Mouse (Mus musculus): ENCODE data around the gene Bbs7. TPM values are rescaled to one million over a fixed set of nuclear protein-coding genes. Genes with fewer than 3 reads are reported as not detected.
"Not testable (repeated sequence)": the region's sequence is repeated elsewhere in the genome, so short reads cannot be mapped to it uniquely, and the experiment has no call there.

The Bbs7 gene
- 0.21 and 0.62 TPM in 2 replicates for polyA plus RNA-seq (2012; rRNA removed)

DNA sequence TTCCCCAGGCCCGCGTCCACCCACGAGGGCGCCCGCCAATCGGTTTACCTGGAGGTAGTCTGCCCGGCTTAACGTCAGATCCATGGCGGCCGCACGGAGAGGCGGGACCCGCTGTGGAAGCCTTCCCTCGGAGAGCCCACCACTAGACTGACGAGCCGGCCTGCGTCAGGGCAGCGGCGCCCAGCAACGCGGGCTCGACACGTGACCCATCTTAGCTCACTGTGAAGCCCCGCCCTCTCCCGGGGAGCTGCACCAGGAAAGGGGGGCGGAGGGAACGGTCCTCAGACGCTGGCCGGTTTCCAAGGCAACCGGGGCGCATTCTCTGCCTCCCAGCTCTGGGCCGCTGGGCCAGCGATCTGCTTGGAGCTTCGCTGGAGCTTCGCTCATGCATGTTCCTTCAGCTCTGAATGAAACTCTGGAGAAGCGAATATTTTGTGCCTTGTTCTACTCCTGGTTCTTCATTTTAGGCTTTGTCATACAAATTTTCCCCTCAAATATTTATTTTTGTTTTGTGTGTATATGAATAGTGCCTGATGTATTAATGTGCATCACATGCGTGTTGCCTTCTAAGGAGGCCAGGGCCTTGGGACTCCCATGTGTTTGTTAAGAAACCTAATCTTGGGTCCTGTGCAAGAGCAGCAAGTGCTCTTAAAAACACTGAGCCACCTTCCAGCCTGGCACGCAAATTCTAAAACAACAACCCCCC, at the start of gene Bbs7:
Gene Bbs7, minus strand, starts transcription at position 276 of the 706 bp plus-strand sequence.
- 4% methylated on average over 37 of the region's 38 CpGs for WGBS
- Histone ChIP-seq H3K27ac (ENCODE audit: insufficient read depth, low read length) (no peak within 1 kb of the TSS), H3K4me1 (ENCODE audit: control insufficient read depth, insufficient read depth, insufficient read length) (no peaks in the 10 kb centered on the region; the same call in 1 of the 2 replicates), H3K27me3 (ENCODE audit: control insufficient read depth, insufficient read depth, low read length) (no peaks in the 10 kb centered on the region), H3K4me3 (ENCODE audit: extremely low read depth, insufficient read depth, insufficient read length) (peak within 1 kb of the TSS; percentile 55), H3K36me3 (ENCODE audit: control insufficient read depth, insufficient read depth, low read length) (no peaks in the 10 kb centered on the region)
- peak; percentile 45 to 73 for DNase-seq (ENCODE audit: low read depth in 1 of 2, low spot score in 2 of 2)
- TF ChIP-seq POLR2A (IDR thresholded peaks at IDR 0.05; ENCODE audit: low read depth, low read length) (no peak), CTCF (IDR thresholded peaks at IDR 0.05; ENCODE audit: extremely low read depth, insufficient read depth, insufficient read length, insufficient replicate concordance) (no peak)

DNA sequence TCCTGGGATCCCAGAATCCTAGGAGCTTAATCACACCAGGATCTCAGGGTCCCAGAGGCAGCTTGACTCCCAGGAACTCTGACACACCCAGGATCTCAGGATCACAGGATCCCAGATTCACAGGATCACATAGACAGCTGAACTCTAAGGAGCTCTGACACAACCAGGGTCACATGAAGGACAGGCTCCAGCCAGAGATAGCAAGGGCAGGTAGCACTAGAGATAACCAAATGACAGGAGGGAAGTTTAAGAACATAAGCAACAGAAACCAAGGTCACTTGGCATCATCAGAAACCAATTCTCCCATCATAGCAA, 31.9 kb upstream of the Bbs7 start:
- H3K27ac ChIP-seq (ENCODE audit: insufficient read depth, low read length); H3K4me3 ChIP-seq (ENCODE audit: extremely low read depth, insufficient read depth, insufficient read length); H3K27me3 ChIP-seq (ENCODE audit: control insufficient read depth, insufficient read depth, low read length); H3K36me3 ChIP-seq (ENCODE audit: control insufficient read depth, insufficient read depth, low read length); DNase-seq (ENCODE audit: low read depth in 1 of 2, low spot score in 2 of 2); H3K4me1 ChIP-seq (ENCODE audit: control insufficient read depth, insufficient read depth, insufficient read length): not testable (repeated sequence)

DNA sequence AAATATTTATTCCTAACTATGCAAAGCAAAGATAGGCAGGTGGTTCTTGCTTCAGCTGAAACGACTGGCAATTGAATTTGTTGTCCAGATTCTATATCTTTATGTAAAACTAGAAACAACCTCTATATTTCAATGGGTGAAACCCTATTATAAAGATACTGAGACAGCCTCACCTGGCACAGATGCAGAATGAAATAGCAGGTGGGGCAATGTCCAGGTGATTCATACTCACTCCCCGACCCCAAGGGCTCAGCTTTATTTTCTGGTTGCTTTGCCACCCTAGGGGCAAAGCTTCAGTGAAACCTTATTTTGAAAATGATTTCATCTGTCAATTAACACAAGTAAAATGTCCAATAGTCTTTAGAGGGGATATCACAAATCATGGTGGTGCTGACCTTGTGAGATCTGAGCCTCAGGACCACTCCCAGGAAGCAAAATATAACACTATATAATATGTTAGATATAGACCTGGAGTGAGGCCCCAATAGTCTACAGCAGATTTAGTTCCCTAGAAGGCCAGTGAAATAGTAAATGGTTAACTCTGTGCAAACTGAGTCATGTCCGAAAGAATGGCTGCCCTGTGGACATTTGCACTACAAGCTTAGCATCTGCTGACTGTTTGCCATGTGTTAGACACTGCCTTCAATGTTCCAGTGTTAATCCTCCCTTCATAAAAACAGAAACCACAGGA, 31.4 kb upstream of the Bbs7 start:
- no peak overlapping the region for H3K4me3 ChIP-seq (ENCODE audit: extremely low read depth, insufficient read depth, insufficient read length)

DNA sequence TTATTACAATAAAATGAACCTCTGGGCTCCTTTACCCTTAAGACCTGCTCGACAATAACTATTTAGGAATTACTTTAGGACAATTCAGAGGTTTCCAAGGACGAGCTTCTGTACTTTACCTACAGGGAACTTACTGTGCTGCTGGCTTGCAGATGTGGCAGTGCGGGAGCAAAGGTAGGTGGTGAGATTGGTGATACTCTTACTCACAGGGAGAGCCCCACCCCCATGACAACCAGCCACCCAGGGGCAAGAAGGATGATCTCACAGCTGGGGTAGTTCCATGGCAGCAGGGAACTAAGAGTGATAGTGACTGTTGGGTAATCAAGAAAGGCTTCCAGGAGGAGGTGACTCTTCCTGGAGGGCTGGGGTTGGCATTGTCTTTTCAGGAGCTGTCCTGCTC, 30.1 kb upstream of the Bbs7 start:
- Histone ChIP-seq H3K36me3 (ENCODE audit: control insufficient read depth, insufficient read depth, low read length) (no peaks in the 10 kb centered on the region), H3K27me3 (ENCODE audit: control insufficient read depth, insufficient read depth, low read length) (no peaks in the 10 kb centered on the region), H3K27ac (ENCODE audit: insufficient read depth, low read length) (no peak overlapping the region), H3K4me1 (ENCODE audit: control insufficient read depth, insufficient read depth, insufficient read length) (no peaks in the 10 kb centered on the region), H3K4me3 (ENCODE audit: extremely low read depth, insufficient read depth, insufficient read length) (no peak overlapping the region)
- TF ChIP-seq CTCF (IDR thresholded peaks at IDR 0.05; ENCODE audit: extremely low read depth, insufficient read depth, insufficient read length, insufficient replicate concordance) = no peak
- no peak for TF ChIP-seq POLR2A (IDR thresholded peaks at IDR 0.05; ENCODE audit: low read depth, low read length)
- WGBS = 80% methylated on average over 3 of the region's 3 CpGs
- DNase-seq (ENCODE audit: low read depth in 1 of 2, low spot score in 2 of 2) = no peak

More for the DNA sequence above, 31.4 kb upstream of the Bbs7 start:
- TF ChIP-seq POLR2A (IDR thresholded peaks at IDR 0.05; ENCODE audit: low read depth, low read length) = no peak
- TF ChIP-seq CTCF (IDR thresholded peaks at IDR 0.05; ENCODE audit: extremely low read depth, insufficient read depth, insufficient read length, insufficient replicate concordance) = no peak
- no peaks in the 10 kb centered on the region for H3K36me3 ChIP-seq (ENCODE audit: control insufficient read depth, insufficient read depth, low read length)
- H3K4me1 ChIP-seq (ENCODE audit: control insufficient read depth, insufficient read depth, insufficient read length) = no peaks in the 10 kb centered on the region
- no peaks in the 10 kb centered on the region for H3K27me3 ChIP-seq (ENCODE audit: control insufficient read depth, insufficient read depth, low read length)
- 86% methylated on average over 3 of the region's 3 CpGs for WGBS
- no peak for DNase-seq (ENCODE audit: low read depth in 1 of 2, low spot score in 2 of 2)
- no peak overlapping the region for H3K27ac ChIP-seq (ENCODE audit: insufficient read depth, low read length)

DNA sequence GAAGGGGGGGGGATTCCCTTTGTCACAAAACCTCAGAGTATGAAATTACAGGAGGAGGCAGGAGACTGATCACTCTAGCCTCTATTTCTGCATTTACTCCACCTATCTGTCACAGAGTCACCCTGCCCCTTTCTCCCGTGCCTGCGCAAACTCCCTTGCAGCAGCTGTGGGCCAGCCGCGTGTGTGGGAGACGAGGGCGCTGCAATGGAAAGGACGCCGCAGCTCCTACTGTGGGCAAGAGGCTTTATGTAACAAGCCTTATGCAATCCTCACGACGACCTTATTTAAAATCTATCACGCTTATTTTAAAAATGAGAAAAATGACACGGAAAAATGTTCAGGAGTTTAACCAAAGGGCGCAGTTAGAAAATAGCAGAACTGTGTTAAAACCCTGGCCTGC, 29.5 kb upstream of the Bbs7 start:
- Histone ChIP-seq H3K4me1 (ENCODE audit: control insufficient read depth, insufficient read depth, insufficient read length) (no peaks in the 10 kb centered on the region), H3K27ac (ENCODE audit: insufficient read depth, low read length) (no peak overlapping the region), H3K27me3 (ENCODE audit: control insufficient read depth, insufficient read depth, low read length) (no peaks in the 10 kb centered on the region), H3K36me3 (ENCODE audit: control insufficient read depth, insufficient read depth, low read length) (no peaks in the 10 kb centered on the region), H3K4me3 (ENCODE audit: extremely low read depth, insufficient read depth, insufficient read length) (no peak overlapping the region)
- 71% methylated on average over 13 of the region's 13 CpGs for WGBS
- TF ChIP-seq CTCF (IDR thresholded peaks at IDR 0.05; ENCODE audit: extremely low read depth, insufficient read depth, insufficient read length, insufficient replicate concordance) = no peak
- TF ChIP-seq POLR2A (IDR thresholded peaks at IDR 0.05; ENCODE audit: low read depth, low read length) = no peak
- DNase-seq (ENCODE audit: low read depth in 1 of 2, low spot score in 2 of 2) = no peak

DNA sequence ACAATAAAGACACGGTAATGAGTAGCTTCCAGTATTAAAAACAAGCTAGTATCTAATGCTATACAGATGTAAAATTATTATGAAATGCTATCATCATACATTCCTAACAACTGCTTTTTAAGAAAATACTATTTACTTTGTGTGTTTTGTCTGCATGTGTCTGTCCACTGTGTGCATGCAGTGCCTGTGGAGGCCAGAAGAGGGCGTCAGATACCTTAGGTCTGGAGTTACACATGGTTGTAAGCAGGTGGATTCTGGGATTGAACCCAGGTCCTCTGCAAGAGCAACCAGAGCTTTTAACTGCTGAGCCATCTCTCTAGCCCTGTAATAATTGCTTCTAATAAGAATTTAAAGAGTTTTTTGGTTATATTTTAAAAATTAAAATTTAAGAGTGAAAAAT, 27.5 kb upstream of the Bbs7 start:
- Histone ChIP-seq H3K27me3 (ENCODE audit: control insufficient read depth, insufficient read depth, low read length) (no peaks in the 10 kb centered on the region), H3K36me3 (ENCODE audit: control insufficient read depth, insufficient read depth, low read length) (no peaks in the 10 kb centered on the region), H3K4me3 (ENCODE audit: extremely low read depth, insufficient read depth, insufficient read length) (no peak overlapping the region), H3K4me1 (ENCODE audit: control insufficient read depth, insufficient read depth, insufficient read length) (no peaks in the 10 kb centered on the region), H3K27ac (ENCODE audit: insufficient read depth, low read length) (no peak overlapping the region)
- 71% methylated on average over 2 of the region's 2 CpGs for WGBS
- no peak for DNase-seq (ENCODE audit: low read depth in 1 of 2, low spot score in 2 of 2)
- no peak for TF ChIP-seq CTCF (IDR thresholded peaks at IDR 0.05; ENCODE audit: extremely low read depth, insufficient read depth, insufficient read length, insufficient replicate concordance)

DNA sequence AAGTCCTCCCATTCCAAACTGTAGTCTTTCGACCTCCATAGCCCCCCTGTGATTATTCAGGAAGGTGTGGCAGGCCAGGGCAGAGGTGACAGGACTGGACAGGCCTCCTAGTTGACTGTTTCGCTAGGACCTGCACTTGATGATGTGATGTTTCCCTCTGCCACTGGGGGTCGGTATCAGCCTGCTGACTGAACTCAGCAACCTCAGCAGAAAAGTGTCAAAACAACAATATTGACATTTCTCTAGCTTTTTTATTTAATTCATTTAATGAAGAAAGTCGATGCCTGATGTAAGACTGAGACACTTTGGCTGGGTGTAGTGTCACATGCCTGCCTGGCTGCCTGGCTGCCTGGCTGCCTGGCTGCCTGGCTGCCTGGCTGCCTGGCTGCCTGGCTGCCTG, 22.2 kb upstream of the Bbs7 start:
- DNase-seq (ENCODE audit: low read depth in 1 of 2, low spot score in 2 of 2) = no peak
- H3K27me3 ChIP-seq (ENCODE audit: control insufficient read depth, insufficient read depth, low read length) = no peaks in the 10 kb centered on the region
- H3K4me3 ChIP-seq (ENCODE audit: extremely low read depth, insufficient read depth, insufficient read length) = no peak overlapping the region
- TF ChIP-seq CTCF (IDR thresholded peaks at IDR 0.05; ENCODE audit: extremely low read depth, insufficient read depth, insufficient read length, insufficient replicate concordance) (no peak), POLR2A (IDR thresholded peaks at IDR 0.05; ENCODE audit: low read depth, low read length) (no peak)
- no peaks in the 10 kb centered on the region for H3K4me1 ChIP-seq (ENCODE audit: control insufficient read depth, insufficient read depth, insufficient read length)
- WGBS = 40% methylated on average over 4 of the region's 4 CpGs
- no peaks in the 10 kb centered on the region for H3K36me3 ChIP-seq (ENCODE audit: control insufficient read depth, insufficient read depth, low read length)
- H3K27ac ChIP-seq (ENCODE audit: insufficient read depth, low read length) = no peak overlapping the region

Measured in spleen, adult 2 months (tissue).